8 mouse cellular contexts compared by ENCODE assay signal in the genomic region with DNA sequence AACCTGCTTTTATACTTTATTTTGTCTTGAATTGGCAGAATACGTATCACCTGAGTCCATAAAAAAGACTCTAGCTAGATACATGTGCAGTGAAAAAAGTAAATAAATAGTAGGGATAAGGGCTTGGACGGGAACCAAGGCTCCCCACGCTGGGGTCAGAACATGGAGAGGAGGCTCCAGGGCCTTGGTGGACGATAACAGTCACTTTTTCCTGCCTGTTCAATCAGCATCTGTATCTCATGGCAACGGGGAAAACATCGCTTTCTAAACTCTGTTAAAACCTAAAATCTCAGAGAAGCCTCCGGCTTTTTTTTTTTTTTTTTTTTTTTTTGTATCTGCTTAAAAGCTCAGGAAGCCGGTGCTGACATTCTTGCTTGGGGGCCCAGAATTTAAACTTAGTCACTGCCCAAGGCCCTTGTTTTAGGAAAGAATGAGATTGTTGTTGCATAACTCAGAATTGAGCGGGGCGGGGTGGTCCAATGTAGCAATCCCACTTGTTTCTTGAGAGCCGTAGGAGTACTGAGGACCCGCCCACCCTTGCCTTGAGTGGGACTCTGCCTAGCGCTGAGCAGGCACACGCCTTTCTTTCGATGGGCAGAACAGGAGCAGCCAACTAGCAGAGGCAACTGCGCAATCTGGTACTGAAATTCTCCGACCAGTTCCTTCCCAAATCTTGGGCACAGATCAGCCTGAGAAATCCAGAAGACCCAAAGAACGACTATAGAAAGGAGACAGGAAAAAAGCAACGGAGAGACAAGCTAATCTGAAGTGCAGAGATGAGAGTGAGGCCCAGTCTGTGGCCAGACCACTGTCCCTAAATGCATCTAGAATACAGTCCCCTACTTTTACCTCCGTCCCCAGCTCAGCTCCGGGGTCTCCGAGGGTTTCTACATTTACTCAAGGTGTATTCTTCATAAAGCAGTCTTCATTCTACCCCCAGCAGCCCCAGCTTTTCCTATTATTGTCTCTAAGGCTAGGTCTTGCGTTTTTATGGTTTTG. TPM values are rescaled to one million over a fixed set of nuclear protein-coding genes. Genes with fewer than 3 reads are reported as not detected.
DNase-seq lines count a peak whose midpoint lies in the region; ATAC-seq and TF ChIP-seq lines count a peak whose summit lies in the region.

No protein-coding gene starts in this region.

- H3K4me3 ChIP-seq in limb, embryonic 14.5 days (replicated peaks; ENCODE audit: low read length): no peak overlapping the region
- H3K4me3 ChIP-seq in limb, embryonic 10.5 days: no peak overlapping the region
- H3K4me3 ChIP-seq in myocyte: peak overlapping the region; percentile 59
- H3K4me3 ChIP-seq in liver, embryonic 12.5 days: no peak overlapping the region

- H3ac ChIP-seq in myocyte (ENCODE audit: control insufficient read depth, insufficient read length): no peak overlapping the region

- H3K4me1 ChIP-seq in limb, embryonic 14.5 days (ENCODE audit: control insufficient read depth, insufficient read depth, low read length): peaks cover 10% of the 10 kb centered on the region
- peaks cover 19% of the 10 kb centered on the region for H3K4me1 ChIP-seq in limb, embryonic 10.5 days
- peaks cover 40% of the 10 kb centered on the region for H3K4me1 ChIP-seq in liver, embryonic 12.5 days

- DNase-seq in limb, embryonic 14.5 days (ENCODE audit: low spot score): peak; percentile 44
- no peak for DNase-seq in limb, embryonic 10.5 days (ENCODE audit: low spot score)
- DNase-seq in brain, embryonic 14.5 days (ENCODE audit: low read depth): peak; percentile 19
- DNase-seq in thymus, postnatal 14 days: no peak
- DNase-seq in thymus, postnatal 0 days (ENCODE audit: low spot score): no peak

- peaks cover 5% of the 10 kb centered on the region for H3K79me2 ChIP-seq in myocyte (ENCODE audit: control insufficient read depth, insufficient read depth)

- no peak; the same call in none of the 2 replicates for ATAC-seq in limb, embryonic 14.5 days (ENCODE audit: low FRiP score, low read depth)
- ATAC-seq in granulocyte monocyte progenitor cell, adult 5-6 weeks (replicated peaks; ENCODE audit: poor library complexity, severe bottlenecking): peak; percentile 86
- ATAC-seq in liver, embryonic 12.5 days: no peak

- TF ChIP-seq POLR2A in limb, embryonic 14.5 days (IDR thresholded peaks at IDR 0.05; ENCODE audit: borderline replicate concordance, extremely low read depth, insufficient read depth, insufficient read length): no peak
- TF ChIP-seq POLR2A in brain, embryonic 14.5 days (IDR thresholded peaks at IDR 0.05; ENCODE audit: borderline replicate concordance, extremely low read depth, insufficient read depth, insufficient read length, poor library complexity, severe bottlenecking): no peak
- TF ChIP-seq POLR2A in myocyte (IDR thresholded peaks at IDR 0.05; ENCODE audit: insufficient read length, low read depth): peak; percentile 50

- whole genome bisulfite sequencing in limb, embryonic 14.5 days: 49% methylated on average over 23 of the region's 23 CpGs
- WGBS in limb, embryonic 10.5 days: 59% methylated on average over 23 of the region's 23 CpGs
- whole genome bisulfite sequencing in liver, embryonic 12.5 days (ENCODE audit: insufficient replicate concordance): 53% methylated on average over 23 of the region's 23 CpGs

- no peak for TF ChIP-seq CTCF in brain, embryonic 14.5 days (IDR thresholded peaks at IDR 0.05; ENCODE audit: borderline replicate concordance, extremely low read depth, insufficient read depth, insufficient read length)

- H3K9me3 ChIP-seq in limb, embryonic 14.5 days (ENCODE audit: control insufficient read depth, low read length): no peaks in the 10 kb centered on the region
- H3K9me3 ChIP-seq in limb, embryonic 10.5 days (replicated peaks): no peaks in the 10 kb centered on the region
- H3K9me3 ChIP-seq in liver, embryonic 12.5 days (replicated peaks): no peaks in the 10 kb centered on the region

- H3K27ac ChIP-seq in limb, embryonic 14.5 days (replicated peaks; ENCODE audit: low read depth, low read length): no peak overlapping the region
- no peak overlapping the region for H3K27ac ChIP-seq in limb, embryonic 10.5 days
- H3K27ac ChIP-seq in liver, embryonic 12.5 days: no peak overlapping the region

- no peak overlapping the region for H3K9ac ChIP-seq in limb, embryonic 14.5 days (ENCODE audit: low read depth, low read length, severe bottlenecking)
- no peak overlapping the region for H3K9ac ChIP-seq in liver, embryonic 12.5 days

- no peak overlapping the region for H3K4me2 ChIP-seq in limb, embryonic 14.5 days (replicated peaks; ENCODE audit: low read depth, low read length, severe bottlenecking)
- H3K4me2 ChIP-seq in myocyte (ENCODE audit: low read depth): peak overlapping the region; percentile 89
- H3K4me2 ChIP-seq in liver, embryonic 12.5 days: no peak overlapping the region

- H3K36me3 ChIP-seq in limb, embryonic 14.5 days (ENCODE audit: control insufficient read depth, insufficient read depth, low read length): no peaks in the 10 kb centered on the region
- H3K36me3 ChIP-seq in limb, embryonic 10.5 days: no peaks in the 10 kb centered on the region
- no peaks in the 10 kb centered on the region for H3K36me3 ChIP-seq in myocyte (ENCODE audit: control insufficient read depth, insufficient read depth)
- H3K36me3 ChIP-seq in liver, embryonic 12.5 days: no peaks in the 10 kb centered on the region

- peaks cover 22% of the 10 kb centered on the region for H3K27me3 ChIP-seq in limb, embryonic 14.5 days (ENCODE audit: control insufficient read depth, insufficient read depth, low read length)
- peaks cover 51% of the 10 kb centered on the region for H3K27me3 ChIP-seq in limb, embryonic 10.5 days (ENCODE audit: low read depth, poor library complexity, severe bottlenecking)
- H3K27me3 ChIP-seq in myocyte (ENCODE audit: control insufficient read depth, insufficient read depth, insufficient read length): no peaks in the 10 kb centered on the region
- peaks cover 50% of the 10 kb centered on the region for H3K27me3 ChIP-seq in liver, embryonic 12.5 days (replicated peaks)

RNA-seq across cellular contexts. Expression of gene Igfbp6, which starts 0.9 kb away (rescaled TPM):
- polyA plus RNA-seq in limb, embryonic 14.5 days (2012; rRNA removed): 6.2 and 8.1 TPM in 2 replicates
- 11.7 and 11.9 TPM in 2 replicates for polyA plus RNA-seq in limb, embryonic 14.5 days (2014; fragmentation: Nextera tagmentation; extraction: Ambion mirVana)
- polyA plus RNA-seq in limb, embryonic 10.5 days (2016; fragmentation: Nextera tagmentation; extraction: Ambion mirVana): 0.23 and 0.46 TPM in 2 replicates
- polyA plus RNA-seq in brain, embryonic 14.5 days (2012; rRNA removed): 0.57 and 0.83 TPM in 2 replicates
- not detected in 2 replicates for total RNA-seq in granulocyte monocyte progenitor cell, adult 5-6 weeks (2014; fragmentation: Nextera tagmentation)
- not detected in 2 replicates for total RNA-seq in granulocyte monocyte progenitor cell, adult 5-6 weeks (2017)
- polyA plus RNA-seq in myocyte (2012; fragmentation: generic; extraction: Trizol): 182 TPM
- polyA plus RNA-seq in thymus, postnatal 0 days (2015; fragmentation: Nextera tagmentation; extraction: Ambion mirVana): 6.8 and 7.5 TPM in 2 replicates
- 0.72 and 1.1 TPM in 2 replicates for polyA plus RNA-seq in liver, embryonic 12.5 days (2016; fragmentation: Nextera tagmentation; extraction: Ambion mirVana)

RNA-seq across cellular contexts. Expression of gene Soat2, which starts 7.1 kb away (rescaled TPM):
- 0.87 and 1.1 TPM in 2 replicates for polyA plus RNA-seq in limb, embryonic 14.5 days (2012; rRNA removed)
- 0.48 and 0.76 TPM in 2 replicates for polyA plus RNA-seq in limb, embryonic 14.5 days (2014; fragmentation: Nextera tagmentation; extraction: Ambion mirVana)
- 0.06 and 0.24 TPM in 2 replicates for polyA plus RNA-seq in limb, embryonic 10.5 days (2016; fragmentation: Nextera tagmentation; extraction: Ambion mirVana)
- 0.15 and 0.18 TPM in 2 replicates for polyA plus RNA-seq in brain, embryonic 14.5 days (2012; rRNA removed)
- total RNA-seq in granulocyte monocyte progenitor cell, adult 5-6 weeks (2014; fragmentation: Nextera tagmentation): 0.85 and 0.97 TPM in 2 replicates
- total RNA-seq in granulocyte monocyte progenitor cell, adult 5-6 weeks (2017): 0.15 and 0.56 TPM in 2 replicates
- polyA plus RNA-seq in myocyte (2012; fragmentation: generic; extraction: Trizol): 0.43 TPM
- polyA plus RNA-seq in thymus, postnatal 0 days (2015; fragmentation: Nextera tagmentation; extraction: Ambion mirVana): 1.0 and 1.1 TPM in 2 replicates
- polyA plus RNA-seq in liver, embryonic 12.5 days (2016; fragmentation: Nextera tagmentation; extraction: Ambion mirVana): 28.3 and 29.8 TPM in 2 replicates

RNA-seq across cellular contexts. Expression of gene Spryd3, which starts 7.2 kb away (rescaled TPM):
- 37.4 and 39.8 TPM in 2 replicates for polyA plus RNA-seq in limb, embryonic 14.5 days (2012; rRNA removed)
- 18.7 and 18.9 TPM in 2 replicates for polyA plus RNA-seq in limb, embryonic 14.5 days (2014; fragmentation: Nextera tagmentation; extraction: Ambion mirVana)
- 12.6 and 14.6 TPM in 2 replicates for polyA plus RNA-seq in limb, embryonic 10.5 days (2016; fragmentation: Nextera tagmentation; extraction: Ambion mirVana)
- 63.8 and 64.6 TPM in 2 replicates for polyA plus RNA-seq in brain, embryonic 14.5 days (2012; rRNA removed)
- total RNA-seq in granulocyte monocyte progenitor cell, adult 5-6 weeks (2014; fragmentation: Nextera tagmentation): 10.9 and 12.6 TPM in 2 replicates
- 13.2 and 24.2 TPM in 2 replicates for total RNA-seq in granulocyte monocyte progenitor cell, adult 5-6 weeks (2017)
- polyA plus RNA-seq in myocyte (2012; fragmentation: generic; extraction: Trizol): 51.0 TPM
- 19.1 and 19.9 TPM in 2 replicates for polyA plus RNA-seq in thymus, postnatal 0 days (2015; fragmentation: Nextera tagmentation; extraction: Ambion mirVana)
- polyA plus RNA-seq in liver, embryonic 12.5 days (2016; fragmentation: Nextera tagmentation; extraction: Ambion mirVana): 14.9 and 15.0 TPM in 2 replicates

RNA-seq across cellular contexts. Expression of gene Tns2, which starts 43.0 kb away (rescaled TPM):
- 114 and 134 TPM in 2 replicates for polyA plus RNA-seq in limb, embryonic 14.5 days (2012; rRNA removed)
- 62.5 and 66.3 TPM in 2 replicates for polyA plus RNA-seq in limb, embryonic 14.5 days (2014; fragmentation: Nextera tagmentation; extraction: Ambion mirVana)
- 13.0 and 18.6 TPM in 2 replicates for polyA plus RNA-seq in limb, embryonic 10.5 days (2016; fragmentation: Nextera tagmentation; extraction: Ambion mirVana)
- polyA plus RNA-seq in brain, embryonic 14.5 days (2012; rRNA removed): 10.2 and 18.8 TPM in 2 replicates
- 0.17 TPM in 1 of 2 replicates, not detected in the other for total RNA-seq in granulocyte monocyte progenitor cell, adult 5-6 weeks (2014; fragmentation: Nextera tagmentation)
- not detected in 2 replicates for total RNA-seq in granulocyte monocyte progenitor cell, adult 5-6 weeks (2017)
- 128 TPM for polyA plus RNA-seq in myocyte (2012; fragmentation: generic; extraction: Trizol)
- polyA plus RNA-seq in thymus, postnatal 0 days (2015; fragmentation: Nextera tagmentation; extraction: Ambion mirVana): 4.4 and 5.2 TPM in 2 replicates
- polyA plus RNA-seq in liver, embryonic 12.5 days (2016; fragmentation: Nextera tagmentation; extraction: Ambion mirVana): 6.4 and 9.2 TPM in 2 replicates

RNA-seq across cellular contexts. Expression of gene Zfp740, which starts 59.8 kb away (rescaled TPM):
- polyA plus RNA-seq in limb, embryonic 14.5 days (2012; rRNA removed): 89.4 and 96.0 TPM in 2 replicates
- 53.8 and 64.0 TPM in 2 replicates for polyA plus RNA-seq in limb, embryonic 14.5 days (2014; fragmentation: Nextera tagmentation; extraction: Ambion mirVana)
- polyA plus RNA-seq in limb, embryonic 10.5 days (2016; fragmentation: Nextera tagmentation; extraction: Ambion mirVana): 73.0 and 88.7 TPM in 2 replicates
- 91.1 and 96.5 TPM in 2 replicates for polyA plus RNA-seq in brain, embryonic 14.5 days (2012; rRNA removed)
- 48.7 and 68.9 TPM in 2 replicates for total RNA-seq in granulocyte monocyte progenitor cell, adult 5-6 weeks (2014; fragmentation: Nextera tagmentation)
- total RNA-seq in granulocyte monocyte progenitor cell, adult 5-6 weeks (2017): 23.8 and 27.8 TPM in 2 replicates
- polyA plus RNA-seq in myocyte (2012; fragmentation: generic; extraction: Trizol): 42.3 TPM
- polyA plus RNA-seq in thymus, postnatal 0 days (2015; fragmentation: Nextera tagmentation; extraction: Ambion mirVana): 48.8 and 64.9 TPM in 2 replicates
- polyA plus RNA-seq in liver, embryonic 12.5 days (2016; fragmentation: Nextera tagmentation; extraction: Ambion mirVana): 31.2 and 32.0 TPM in 2 replicates

Comparison
In these comparisons a context has a peak if more than half of its experiments do, and no peak if none do; other contexts are left out.
1. DNase-seq: peak in limb, embryonic 14.5 days (single experiment) and brain, embryonic 14.5 days (single experiment); none in limb, embryonic 10.5 days (single experiment), thymus, postnatal 14 days (single experiment) and thymus, postnatal 0 days (single experiment).
2. RNA of gene Igfbp6, which starts 0.9 kb away (polyA plus RNA-seq): 182 TPM in myocyte (single experiment); 6.2 to 11.9 TPM in limb, embryonic 14.5 days, 6.8 to 7.5 TPM in thymus, postnatal 0 days, 0.57 to 0.83 TPM in brain, embryonic 14.5 days, 0.72 to 1.1 TPM in liver, embryonic 12.5 days and 0.23 to 0.46 TPM in limb, embryonic 10.5 days; every median in the first group is over 10 times any median in the second.
3. RNA of gene Soat2, which starts 7.1 kb away (polyA plus RNA-seq): 28.3 to 29.8 TPM in liver, embryonic 12.5 days; 1.0 to 1.1 TPM in thymus, postnatal 0 days, 0.48 to 1.1 TPM in limb, embryonic 14.5 days, 0.43 TPM in myocyte (single experiment), 0.15 to 0.18 TPM in brain, embryonic 14.5 days and 0.06 to 0.24 TPM in limb, embryonic 10.5 days; every median in the first group is over 10 times any median in the second.